Mouse (Mus musculus) kidney, adult 18-20 months (tissue): ENCODE results near the gene Sertad4.
A peak's percentile ranks its signal among the peaks of the same experiment; 100 is the strongest.

Experiments used
- DNase-seq: peaks from one replicate; pipeline ENCODE4 v3.0.0; 2021

Sertad4 gene

DNA sequence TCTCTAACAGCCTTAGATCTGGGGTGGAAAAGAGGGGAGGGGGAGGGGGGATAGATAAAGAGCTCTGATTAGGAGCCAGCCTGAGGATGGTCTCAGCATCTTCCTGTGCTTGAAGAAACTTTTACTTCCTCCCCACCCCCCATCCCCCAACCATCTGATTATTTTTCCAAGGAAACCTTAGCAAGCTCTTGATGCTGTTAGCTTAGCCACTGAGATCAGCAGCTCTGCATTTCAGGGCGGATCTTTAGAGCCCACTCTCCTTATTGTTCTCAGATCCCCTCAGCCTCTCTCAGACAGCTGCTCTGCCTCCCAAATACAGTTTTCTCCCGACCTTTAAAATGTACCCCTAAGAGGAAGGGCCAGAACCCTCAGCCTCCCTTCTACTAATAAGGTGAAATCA, 4.4 kb downstream of the Sertad4 start:
- no peak for DNase-seq

GRCm38 (mm10) chr1:192849616-192850015, 5.9 kb downstream of the Sertad4 start:
- DNase-seq = no peak

DNA sequence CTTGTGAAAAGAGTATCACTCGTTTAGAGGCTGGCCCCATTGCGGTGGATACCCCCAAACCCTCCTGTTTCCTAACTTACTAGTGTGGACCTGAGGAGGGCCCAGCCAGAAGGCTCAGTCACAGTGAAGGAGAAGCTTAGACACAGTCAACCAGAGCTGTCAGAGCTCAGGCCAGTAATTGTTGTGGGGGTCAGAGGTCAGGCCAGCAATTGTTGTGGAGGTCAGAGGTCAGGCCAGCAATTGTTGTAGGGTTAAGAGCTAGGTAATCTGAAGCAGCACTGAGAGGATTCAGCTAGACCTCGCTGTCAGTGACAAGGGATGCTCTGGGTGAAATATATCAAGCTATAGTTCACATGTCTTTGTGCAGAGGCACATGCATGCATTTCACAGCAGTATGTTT, 8.3 kb downstream of the Sertad4 start:
- DNase-seq = no peak

DNA sequence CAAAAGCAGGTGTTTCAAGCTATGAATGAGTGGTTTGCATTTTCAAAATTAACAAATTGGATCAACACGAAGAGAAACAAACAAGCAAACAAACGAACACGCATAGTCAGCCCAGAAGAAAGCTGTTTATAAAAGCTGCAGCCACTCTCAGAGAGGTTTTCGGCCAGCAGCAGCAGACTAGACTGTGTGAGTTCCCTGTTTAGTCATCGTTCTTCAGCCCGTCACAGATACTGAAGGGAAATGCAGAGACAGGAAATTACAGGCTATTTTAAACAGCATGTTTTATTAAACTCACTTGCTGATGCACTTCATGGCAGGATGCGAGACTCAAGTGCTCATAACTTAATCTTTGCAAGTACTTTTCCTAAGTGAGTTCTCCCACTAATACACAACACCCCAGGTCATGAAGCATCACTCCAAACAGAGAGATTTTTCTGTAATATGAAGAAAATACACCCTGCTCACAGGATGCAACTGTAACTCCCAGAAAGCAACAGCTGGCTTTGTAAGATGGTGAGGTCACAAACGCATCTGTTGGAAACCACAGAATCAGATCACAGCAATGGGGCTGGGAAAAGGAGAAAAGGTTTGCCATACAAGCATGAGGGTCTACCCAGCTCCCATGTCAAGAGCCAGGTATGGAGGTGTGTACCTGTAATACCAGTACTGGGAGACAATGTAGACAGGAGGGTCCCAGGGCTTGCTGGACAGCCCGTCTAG, 14.3 kb downstream of the Sertad4 start:
- no peak for DNase-seq

- no peak for DNase-seq
Measured at GRCm38 (mm10) chr1:192840655-192841054, 14.9 kb downstream of the Sertad4 start.

DNA sequence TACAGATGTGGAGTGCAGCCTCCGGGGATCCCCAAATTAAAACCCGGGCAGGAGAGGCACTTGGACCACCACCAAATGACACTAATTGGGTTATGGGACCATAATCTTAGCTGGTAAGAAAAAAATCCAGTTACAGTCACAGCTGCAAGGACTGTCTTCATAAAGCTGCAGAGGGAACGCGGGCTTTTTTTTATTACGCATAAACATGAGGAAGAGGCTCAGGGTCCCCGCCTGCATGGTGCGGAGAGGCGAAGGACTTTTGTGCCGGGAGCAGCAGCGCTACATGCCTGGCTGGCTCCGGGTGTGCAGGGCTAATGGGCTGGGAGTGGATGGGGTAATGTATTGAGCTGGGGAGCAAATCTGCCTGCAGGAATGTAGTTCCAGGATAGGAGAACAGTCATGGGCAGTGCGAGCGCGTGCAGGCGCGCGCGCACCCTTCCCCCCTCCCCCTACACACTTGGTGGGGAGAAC, 20.3 kb downstream of the Sertad4 start:
- peak; percentile 24 for DNase-seq

DNA sequence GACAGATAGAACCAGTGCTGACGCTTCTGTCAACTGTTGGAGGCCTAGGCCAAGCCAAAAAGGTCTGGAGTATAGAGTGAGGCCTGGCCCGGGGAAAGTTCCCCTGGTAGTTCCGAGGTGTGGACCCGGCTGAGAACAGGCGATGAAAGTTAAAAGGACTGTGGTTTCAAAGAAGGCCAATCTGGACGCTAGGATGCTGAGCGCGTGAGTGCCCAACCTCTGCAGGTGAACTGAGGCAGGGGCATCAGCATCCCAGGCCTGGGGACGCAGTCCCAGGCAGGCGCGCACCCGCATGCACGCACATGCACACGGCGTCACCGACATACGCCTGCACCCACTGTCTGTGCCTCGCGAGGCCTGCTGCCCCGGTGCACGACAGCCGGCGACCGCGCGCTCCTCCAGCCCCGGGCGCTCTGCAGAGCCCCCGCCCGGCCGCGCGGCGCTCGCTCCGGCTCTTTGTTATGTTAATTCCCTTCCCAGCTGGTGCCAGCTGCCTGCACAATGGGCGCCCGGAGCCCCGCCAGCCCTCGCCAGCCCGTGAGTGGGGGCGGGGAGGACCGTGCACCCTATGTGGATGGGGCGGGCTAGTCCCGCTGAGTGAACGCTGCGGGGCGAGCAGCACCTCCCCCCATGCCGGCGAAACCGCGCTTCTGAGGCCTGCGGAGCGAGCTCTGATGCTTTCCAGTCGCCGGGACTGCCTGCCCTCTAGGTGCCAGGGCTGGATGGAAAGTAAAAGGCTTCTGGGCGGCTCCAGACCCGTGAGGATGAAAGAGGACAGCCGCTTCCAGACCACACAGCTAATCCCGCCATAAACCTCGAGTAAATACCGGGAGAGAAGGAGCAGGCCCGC, 21.0 kb downstream of the Sertad4 start:
- peak; percentile 60 for DNase-seq

DNA sequence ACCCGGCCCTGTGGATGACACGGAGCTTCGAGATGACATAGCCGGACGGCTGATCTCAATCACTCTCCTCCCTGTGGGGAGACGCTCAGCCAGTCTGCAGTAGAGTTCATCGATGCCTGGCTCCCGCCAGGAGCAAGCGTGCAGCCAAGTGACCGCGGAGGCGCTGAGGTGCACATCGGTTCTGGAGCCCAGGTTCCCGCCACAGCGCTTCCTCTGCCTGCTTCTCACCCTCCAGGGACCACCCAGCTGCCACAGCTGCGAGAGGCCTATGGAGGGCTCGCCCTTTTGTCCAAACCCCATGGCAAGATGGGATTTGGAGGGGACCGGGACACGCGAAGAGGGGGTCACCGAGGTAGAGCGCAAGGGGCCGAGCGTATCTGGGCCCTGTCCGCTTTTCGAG, 22.0 kb downstream of the Sertad4 start:
- no peak for DNase-seq

GRCm38 (mm10) chr1:192833097-192833496, 22.5 kb downstream of the Sertad4 start:
- peak; percentile 33 for DNase-seq

DNA sequence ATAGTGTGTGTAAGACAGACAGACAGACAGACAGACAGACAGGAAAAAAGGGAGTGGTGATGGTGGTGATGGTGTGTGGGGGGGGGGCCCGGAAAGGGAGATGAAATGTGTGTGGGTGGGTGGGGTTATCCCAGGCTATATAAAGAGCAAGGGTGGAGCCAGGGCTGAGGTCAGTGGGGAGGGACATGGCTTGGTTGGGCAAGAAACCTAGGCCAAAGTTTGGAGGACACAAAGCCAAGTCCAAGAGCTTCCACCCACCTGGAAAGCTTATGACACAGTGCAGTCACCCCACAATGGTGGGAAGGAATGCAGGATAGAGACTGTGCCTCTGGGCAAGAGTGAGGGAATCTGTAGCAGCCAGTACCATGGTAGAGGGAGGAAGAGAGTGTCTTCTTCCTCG, 23.2 kb downstream of the Sertad4 start:
- no peak for DNase-seq

DNA sequence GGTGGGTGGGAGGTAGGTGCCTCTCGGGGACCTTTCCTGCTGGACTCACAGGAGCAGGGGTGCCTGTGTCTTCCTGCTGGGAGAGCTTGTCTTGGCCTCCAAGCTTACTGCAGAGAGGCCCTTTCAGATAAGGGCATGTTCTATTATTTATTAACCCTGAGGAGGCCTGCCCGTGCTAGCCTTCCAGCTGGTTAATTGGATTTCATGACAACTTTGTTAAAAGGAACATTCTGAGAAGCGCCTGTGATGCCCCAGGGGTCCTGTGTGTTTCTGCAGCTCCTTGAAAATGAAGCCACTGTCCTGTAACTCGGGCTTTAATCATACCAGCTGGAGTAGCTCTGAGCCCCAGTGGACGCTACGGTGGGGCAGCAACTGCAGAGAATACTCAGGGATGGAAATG, 25.1 kb downstream of the Sertad4 start:
- peak; percentile 52 for DNase-seq

GRCm38 (mm10) chr1:192828928-192829327, 26.6 kb downstream of the Sertad4 start:
- DNase-seq = no peak

DNA sequence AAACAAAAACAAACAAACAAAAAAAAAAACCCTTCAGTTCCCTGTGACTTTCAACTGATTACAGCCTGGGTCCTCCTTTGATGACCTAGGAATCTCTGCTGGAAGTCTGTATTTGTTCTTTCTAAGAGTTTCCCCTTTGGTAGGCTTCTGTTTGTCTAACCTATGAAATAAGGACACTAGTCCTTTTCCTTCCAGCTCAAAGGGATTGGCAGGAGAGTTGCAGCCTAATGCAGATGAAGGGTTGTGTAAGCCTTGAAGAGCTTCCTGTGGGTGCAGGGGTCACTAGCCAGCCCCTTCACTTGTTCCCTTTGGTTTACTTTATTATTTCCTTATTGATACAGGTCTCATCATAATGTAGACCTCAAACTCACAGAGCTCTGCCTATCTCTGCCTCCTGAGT, 27.6 kb downstream of the Sertad4 start:
- DNase-seq = no peak

- no peak for DNase-seq
Measured at GRCm38 (mm10) chr1:192825746-192826145, 29.8 kb downstream of the Sertad4 start.

DNA sequence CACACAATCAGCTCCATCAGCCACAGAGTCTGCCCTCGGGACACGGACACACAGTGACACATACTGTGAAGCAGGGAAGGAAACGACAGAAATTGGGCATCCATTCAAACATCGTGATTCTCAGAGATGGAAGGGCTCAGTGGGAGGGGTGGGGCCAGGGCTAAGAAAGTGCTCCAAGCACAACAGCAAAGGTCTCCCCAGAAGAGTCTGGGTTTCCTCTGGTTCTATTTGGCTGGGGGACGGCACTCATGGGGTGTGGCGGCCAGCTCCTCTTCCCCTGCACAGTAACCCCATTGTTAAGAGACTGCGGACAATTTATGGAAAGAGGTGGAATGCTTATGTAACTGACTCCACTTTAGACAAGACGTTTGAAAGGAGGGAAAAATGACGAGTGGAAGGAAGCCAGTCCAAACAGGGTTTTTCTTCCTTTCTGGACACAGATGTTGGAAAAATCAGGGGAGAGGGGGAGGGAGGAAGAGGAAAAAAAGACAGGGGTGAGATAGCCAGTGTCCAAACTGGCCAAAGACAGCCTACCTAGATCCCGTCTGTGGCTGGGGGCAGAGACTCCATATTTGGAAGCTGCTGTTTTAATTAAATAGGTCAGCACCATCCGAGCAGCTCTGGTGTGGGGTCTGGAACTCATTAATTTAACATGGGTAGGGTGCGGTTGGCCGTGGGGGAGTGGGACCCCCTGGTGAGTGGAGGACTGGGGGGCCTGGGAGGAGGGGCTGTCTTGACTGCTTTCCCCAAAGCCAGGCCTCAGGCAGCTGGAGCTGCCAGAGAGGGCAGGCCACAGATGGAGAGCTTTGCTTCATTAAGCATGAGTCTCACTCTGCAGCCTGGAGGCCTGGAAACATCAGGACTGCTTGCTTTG, 32.7 kb downstream of the Sertad4 start:
- no peak for DNase-seq

DNA sequence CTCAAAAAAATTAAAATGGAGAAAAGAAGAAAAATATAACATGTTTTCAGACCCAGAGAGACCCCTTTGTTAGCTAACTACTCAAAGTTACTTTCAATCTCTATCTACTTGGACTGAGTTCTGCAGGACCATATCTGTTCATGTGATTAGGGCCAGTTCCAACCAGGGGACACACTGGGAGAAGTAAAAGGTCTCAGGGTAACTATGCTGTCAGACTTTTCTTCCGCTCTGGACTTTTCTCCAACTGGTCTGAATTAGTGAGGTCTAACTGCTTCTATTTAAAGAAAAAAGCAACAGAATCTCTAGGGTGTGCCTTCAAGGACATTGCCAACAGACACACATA, 33.3 kb downstream of the Sertad4 start:
- DNase-seq = no peak

- no peak for DNase-seq
Measured at GRCm38 (mm10) chr1:192818334-192818733, 37.2 kb downstream of the Sertad4 start.

DNA sequence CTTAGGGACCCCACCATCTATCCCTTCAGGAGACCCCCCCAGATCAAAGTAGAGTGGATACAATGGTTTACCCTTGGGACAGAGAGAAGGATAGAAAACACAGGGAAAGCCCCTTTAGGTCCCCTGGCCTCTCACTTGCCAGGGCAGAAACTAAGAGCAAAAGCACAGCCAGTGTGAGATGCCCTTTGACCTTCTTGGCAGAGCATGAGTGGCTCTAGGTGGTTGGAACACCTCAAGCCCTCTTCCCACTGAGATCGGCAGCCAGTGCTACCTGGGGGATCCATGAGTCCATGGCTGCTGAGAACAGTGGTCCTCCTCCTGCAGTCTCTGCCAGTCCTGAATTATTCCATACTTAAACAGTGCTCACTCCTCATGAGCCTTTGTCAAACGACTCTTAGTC, 39.8 kb downstream of the Sertad4 start:
- no peak for DNase-seq

DNA sequence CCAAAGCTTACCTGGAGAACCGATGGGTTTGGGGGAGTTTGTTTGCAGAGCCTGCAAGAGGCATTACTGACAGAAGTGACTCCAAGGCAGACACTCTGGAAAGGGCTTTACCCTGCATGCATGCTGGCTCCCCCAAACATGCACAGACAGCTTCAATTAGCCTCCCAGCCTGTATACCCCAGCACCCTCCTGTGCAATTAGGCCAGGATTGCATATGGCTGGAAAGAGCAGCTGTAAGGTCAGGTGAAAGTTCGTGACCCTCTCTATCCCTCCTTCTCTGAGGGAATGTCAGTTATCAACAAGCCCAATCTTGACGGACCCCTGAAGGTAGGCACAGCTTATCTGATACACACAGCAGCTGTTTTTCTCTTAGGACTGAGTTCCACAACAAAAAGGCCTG, 40.9 kb downstream of the Sertad4 start:
- no peak for DNase-seq

GRCm38 (mm10) chr1:192812758-192813157, 42.8 kb downstream of the Sertad4 start:
- no peak for DNase-seq

- DNase-seq = no peak
Measured at GRCm38 (mm10) chr1:192812290-192812689, 43.3 kb downstream of the Sertad4 start.

- no peak for DNase-seq
Measured at GRCm38 (mm10) chr1:192806168-192807157, 49.1 kb downstream of the Sertad4 start.
